In the genomic region with DNA sequence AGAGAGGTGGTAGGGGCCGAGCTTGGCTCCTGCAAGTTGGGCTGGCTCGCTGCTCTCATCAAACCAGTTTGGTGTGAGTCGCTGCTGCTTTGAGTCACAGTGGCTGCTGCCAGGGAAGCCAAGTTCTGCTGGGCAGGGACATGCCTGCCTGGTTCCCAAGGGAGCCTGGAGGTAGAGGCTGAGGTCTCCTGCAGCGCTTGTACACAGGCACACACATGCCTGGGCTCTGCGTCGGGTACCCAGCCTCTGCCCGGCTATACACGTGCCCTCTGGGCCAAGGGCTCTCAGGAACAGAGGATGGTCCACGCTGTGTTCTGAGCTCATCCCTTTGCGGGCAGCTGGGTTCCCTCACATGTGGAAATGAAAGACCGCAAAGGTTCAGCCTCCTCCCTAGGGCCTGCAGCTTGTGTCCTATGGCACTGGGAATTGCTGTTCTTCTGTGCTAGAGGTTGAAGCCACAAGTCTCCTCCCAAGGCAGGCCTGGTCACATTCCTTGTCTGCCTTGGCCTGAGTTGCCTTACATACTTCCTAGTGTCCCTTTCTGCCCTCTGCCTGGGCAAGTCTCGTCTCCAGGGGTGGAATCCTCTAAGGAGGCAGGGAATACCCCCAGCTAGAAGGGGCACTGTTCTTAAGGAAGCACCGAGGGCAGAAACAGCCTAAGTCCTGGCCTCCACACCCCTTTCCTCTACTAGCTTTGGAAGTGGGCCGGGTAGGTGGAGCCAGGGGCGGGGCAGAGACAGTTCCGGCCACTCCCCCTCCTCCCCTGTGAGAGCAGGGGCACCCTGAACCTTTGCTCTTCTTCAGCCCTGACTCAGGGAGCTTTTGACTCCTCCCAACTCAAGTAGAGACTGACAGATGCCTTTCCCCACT, we compare ENCODE assay signal across 8 mouse cellular contexts. TPM values are rescaled to one million over a fixed set of nuclear protein-coding genes. Genes with fewer than 3 reads are reported as not detected.
DNase-seq lines count a peak whose midpoint lies in the region; TF ChIP-seq lines count a peak whose summit lies in the region.

No protein-coding gene starts in this region.

- H3K9ac ChIP-seq in liver, adult 2 months (ENCODE audit: low read depth, low read length), result no peak overlapping the region

- intact Hi-C loops in left cerebral cortex, postnatal 25 days (cut with DNase I), result no loop called here

- peak overlapping the region; percentile 22; the same call in 1 of the 2 replicates for H3K27ac ChIP-seq in liver, adult 2 months (replicated peaks; ENCODE audit: insufficient read depth, low read depth, low read length)

- peaks cover 17% of the 10 kb centered on the region for H3K4me1 ChIP-seq in liver, adult 2 months (ENCODE audit: control insufficient read depth, insufficient read depth, low read length)

- H3K36me3 ChIP-seq in liver, adult 2 months (ENCODE audit: control insufficient read depth, insufficient read depth, low read length), result peaks cover 10% of the 10 kb centered on the region; the same call in 1 of the 2 replicates

- no peaks in the 10 kb centered on the region for H3K79me2 ChIP-seq in liver, adult 2 months (ENCODE audit: control insufficient read depth, insufficient read depth, low read length)

- H3K27me3 ChIP-seq in liver, adult 2 months (ENCODE audit: control insufficient read depth, insufficient read depth, low read length), result no peaks in the 10 kb centered on the region

- TF ChIP-seq POLR2A in liver, adult 2 months (IDR thresholded peaks at IDR 0.05; ENCODE audit: extremely low read depth, insufficient read depth, low read length), result no peak

- H3K4me3 ChIP-seq in liver, adult 2 months (ENCODE audit: insufficient read depth, low read depth, low read length), result no peak overlapping the region

- 59% methylated on average over 16 of the region's 16 CpGs for WGBS in liver, adult 2 months

- DNase-seq in testis, postnatal 10 days (ENCODE audit: low spot score), result peak; percentile 78
- DNase-seq in testis, postnatal 14 days (ENCODE audit: low spot score), result no peak
- DNase-seq in embryo, embryonic 9.5 days (ENCODE audit: extremely low spot score), result peak; percentile 61
- peak; percentile 75 for DNase-seq in heart, postnatal 4 days
- DNase-seq in liver, adult 2 months (ENCODE audit: extremely low read depth, low read depth, low spot score), result peak; percentile 79
- peak; percentile 78 for DNase-seq in ovary, postnatal 36 days (ENCODE audit: low spot score)
- no peak for DNase-seq in cerebellum, postnatal 36 days
- no peak for DNase-seq in left cerebral cortex, postnatal 25 days (ENCODE audit: low spot score in 2 of 2)

- TF ChIP-seq CTCF in liver, adult 2 months (IDR thresholded peaks at IDR 0.05; ENCODE audit: low read depth, low read length), result no peak

RNA-seq across cellular contexts. Expression of a gene that starts 2.8 kb away (rescaled TPM):
- not detected for total RNA-seq in heart, postnatal 4 days (2021)
- total RNA-seq in liver, adult 2 months (2014; rRNA removed), result 3.0 and 3.6 TPM in 2 replicates
- polyA plus RNA-seq in liver, adult 2 months (2012; rRNA removed), result 5.0 and 5.9 TPM in 2 replicates
- under 1 TPM; 0.25 to 0.39 TPM for total RNA-seq in left cerebral cortex, postnatal 25 days (2021)

RNA-seq across cellular contexts. Expression of a gene that starts 28.7 kb away (rescaled TPM):
- total RNA-seq in heart, postnatal 4 days (2021), result 10 to 100 TPM; 63.3 to 65.2 TPM
- 21.0 and 28.6 TPM in 2 replicates for total RNA-seq in liver, adult 2 months (2014; rRNA removed)
- polyA plus RNA-seq in liver, adult 2 months (2012; rRNA removed), result 89.3 and 110 TPM in 2 replicates
- 10 to 100 TPM; 11.5 to 12.7 TPM for total RNA-seq in left cerebral cortex, postnatal 25 days (2021)

RNA-seq across cellular contexts. Expression of a gene that starts 57.4 kb away (rescaled TPM):
- 1 to 10 TPM in 1 of 2 experiments, under 1 TPM in 1; 0.83 to 1.1 TPM for total RNA-seq in heart, postnatal 4 days (2021)
- 3.0 and 6.7 TPM in 2 replicates for total RNA-seq in liver, adult 2 months (2014; rRNA removed)
- 16.5 and 24.8 TPM in 2 replicates for polyA plus RNA-seq in liver, adult 2 months (2012; rRNA removed)
- 1 to 10 TPM; 2.4 to 2.6 TPM for total RNA-seq in left cerebral cortex, postnatal 25 days (2021)

Comparison
In these comparisons a context has a peak if more than half of its experiments do, and no peak if none do; other contexts are left out.
1. DNase-seq: peak in testis, postnatal 10 days (single experiment), embryo, embryonic 9.5 days (single experiment), heart, postnatal 4 days (single experiment), liver, adult 2 months (single experiment) and ovary, postnatal 36 days (single experiment); none in testis, postnatal 14 days (single experiment), cerebellum, postnatal 36 days (0 of 2) and left cerebral cortex, postnatal 25 days (0 of 2).